Mouse (Mus musculus): Measurements from ENCODE around the gene Map3k9. TPM values are rescaled to one million over a fixed set of nuclear protein-coding genes. Genes with fewer than 3 reads are reported as not detected.
A peak's percentile ranks its signal among the peaks of the same experiment; 100 is the strongest.

The Map3k9 gene
- polyA plus RNA-seq, 1 experiment from 2014 or later = 2.2 TPM

DNA sequence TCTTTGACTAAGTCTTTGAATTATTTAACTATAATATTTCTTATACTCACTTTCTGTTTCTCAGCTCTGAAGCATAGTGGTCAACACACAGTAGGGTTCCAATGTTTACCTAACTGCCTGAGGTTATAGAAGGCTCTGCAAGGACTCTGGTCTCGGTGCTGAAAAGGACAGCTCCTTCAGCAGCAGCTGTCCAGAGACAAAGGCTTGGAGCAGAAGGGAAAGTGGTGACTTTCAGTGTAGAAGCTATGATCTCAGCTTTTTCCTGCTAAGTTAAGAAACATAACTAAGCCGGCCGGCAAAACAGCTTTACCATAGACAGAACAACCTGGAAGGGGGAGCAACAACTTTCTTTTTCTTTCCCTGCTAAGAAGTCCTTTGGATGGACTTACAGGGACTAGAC, 4.8 kb downstream of the Map3k9 start:
- ATAC-seq (ENCODE audit: low FRiP score) (no peak), DNase-seq (ENCODE audit: low spot score, missing footprints) (peak; percentile 86)
- no peak overlapping the region for H3K9ac ChIP-seq (ENCODE audit: low read length)

DNA sequence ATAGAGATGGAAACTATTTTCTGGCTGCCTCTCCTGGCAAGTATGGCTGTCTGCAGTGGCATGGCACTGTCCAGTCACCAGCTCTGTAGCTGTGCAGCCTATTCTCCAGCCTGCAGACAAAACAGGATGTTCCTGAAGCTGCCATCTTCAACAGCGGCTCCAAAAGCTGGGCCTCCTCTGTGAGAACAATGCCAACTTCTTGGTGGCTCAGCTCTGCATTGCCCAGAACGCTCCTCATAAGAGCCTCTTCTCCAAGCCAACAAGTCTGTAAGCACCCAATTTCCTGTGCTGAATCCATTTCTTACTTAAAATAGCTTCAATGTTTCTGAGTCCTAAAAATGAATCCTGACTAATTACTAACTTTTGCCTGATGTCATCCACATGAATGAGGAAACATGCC, 5.3 kb downstream of the Map3k9 start:
- WGBS = 89% methylated on average over 2 of the region's 2 CpGs
- Histone ChIP-seq H3K4me1 (ENCODE audit: control insufficient read depth, insufficient read depth, low read length) (peaks cover 4% of the 10 kb centered on the region; the same call in 1 of the 2 replicates), H3K4me2 (no peak overlapping the region), H3K27me3 (ENCODE audit: control insufficient read depth, insufficient read depth, low read length) (peaks cover 12% of the 10 kb centered on the region; the same call in 1 of the 2 replicates), H3K27ac (ENCODE audit: low read depth, low read length) (no peak overlapping the region), H3K9me3 (ENCODE audit: control insufficient read depth, low read length) (no peaks in the 10 kb centered on the region), H3K4me3 (ENCODE audit: low read depth, low read length) (no peak overlapping the region), H3K36me3 (ENCODE audit: control insufficient read depth, insufficient read depth, low read length) (no peaks in the 10 kb centered on the region), H3K9ac (ENCODE audit: low read length) (no peak overlapping the region)
- DNase-seq (ENCODE audit: low spot score, missing footprints) (peak; percentile 17), ATAC-seq (ENCODE audit: low FRiP score) (no peak)

More for the DNA sequence above, 4.8 kb downstream of the Map3k9 start:
- Histone ChIP-seq H3K4me2 (no peak overlapping the region), H3K4me3 (ENCODE audit: low read depth, low read length) (no peak overlapping the region), H3K36me3 (ENCODE audit: control insufficient read depth, insufficient read depth, low read length) (no peaks in the 10 kb centered on the region), H3K27ac (ENCODE audit: low read depth, low read length) (no peak overlapping the region), H3K27me3 (ENCODE audit: control insufficient read depth, insufficient read depth, low read length) (peaks cover 12% of the 10 kb centered on the region; the same call in 1 of the 2 replicates), H3K4me1 (ENCODE audit: control insufficient read depth, insufficient read depth, low read length) (peaks cover 4% of the 10 kb centered on the region; the same call in 1 of the 2 replicates), H3K9me3 (ENCODE audit: control insufficient read depth, low read length) (no peaks in the 10 kb centered on the region)
- WGBS = 70% methylated on average over 3 of the region's 3 CpGs

- no peaks in the 10 kb centered on the region for H3K4me1 ChIP-seq (ENCODE audit: control insufficient read depth, insufficient read depth, low read length)
- DNase-seq (ENCODE audit: low spot score, missing footprints) (peak; percentile 67), ATAC-seq (ENCODE audit: low FRiP score) (no peak)
- H3K36me3 ChIP-seq (ENCODE audit: control insufficient read depth, insufficient read depth, low read length) = no peaks in the 10 kb centered on the region
- no peak overlapping the region for H3K9ac ChIP-seq (ENCODE audit: low read length)
- 81% methylated on average over 4 of the region's 4 CpGs for WGBS
- H3K4me3 ChIP-seq (ENCODE audit: low read depth, low read length) = no peak overlapping the region
- H3K4me2 ChIP-seq = no peak overlapping the region
- H3K9me3 ChIP-seq (ENCODE audit: control insufficient read depth, low read length) = no peaks in the 10 kb centered on the region
- no peak overlapping the region for H3K27ac ChIP-seq (ENCODE audit: low read depth, low read length)
- no peaks in the 10 kb centered on the region for H3K27me3 ChIP-seq (ENCODE audit: control insufficient read depth, insufficient read depth, low read length)
Measured at GRCm38 (mm10) chr12:81774186-81774585, 6.8 kb downstream of the Map3k9 start.

GRCm38 (mm10) chr12:81769458-81769857, 11.5 kb downstream of the Map3k9 start:
- H3K36me3 ChIP-seq (ENCODE audit: control insufficient read depth, insufficient read depth, low read length) = no peaks in the 10 kb centered on the region
- H3K9me3 ChIP-seq (ENCODE audit: control insufficient read depth, low read length) = no peaks in the 10 kb centered on the region
- no peak overlapping the region for H3K4me3 ChIP-seq (ENCODE audit: low read depth, low read length)
- H3K27ac ChIP-seq (ENCODE audit: low read depth, low read length) = no peak overlapping the region
- H3K27me3 ChIP-seq (ENCODE audit: control insufficient read depth, insufficient read depth, low read length) = no peaks in the 10 kb centered on the region
- H3K4me2 ChIP-seq = no peak overlapping the region
- H3K4me1 ChIP-seq (ENCODE audit: control insufficient read depth, insufficient read depth, low read length) = no peaks in the 10 kb centered on the region
- WGBS = 92% methylated on average over 4 of the region's 4 CpGs
- no peak overlapping the region for H3K9ac ChIP-seq (ENCODE audit: low read length)
- peak; percentile 37 for DNase-seq (ENCODE audit: low spot score, missing footprints)
- no peak for ATAC-seq (ENCODE audit: low FRiP score)

GRCm38 (mm10) chr12:81765386-81765785, 15.6 kb downstream of the Map3k9 start:
- Histone ChIP-seq H3K36me3 (ENCODE audit: control insufficient read depth, insufficient read depth, low read length) (no peaks in the 10 kb centered on the region), H3K9me3 (ENCODE audit: control insufficient read depth, low read length) (no peaks in the 10 kb centered on the region), H3K4me2 (no peak overlapping the region), H3K9ac (ENCODE audit: low read length) (no peak overlapping the region), H3K4me3 (ENCODE audit: low read depth, low read length) (no peak overlapping the region), H3K4me1 (ENCODE audit: control insufficient read depth, insufficient read depth, low read length) (no peaks in the 10 kb centered on the region), H3K27me3 (ENCODE audit: control insufficient read depth, insufficient read depth, low read length) (no peaks in the 10 kb centered on the region), H3K27ac (ENCODE audit: low read depth, low read length) (no peak overlapping the region)
- no peak for ATAC-seq (ENCODE audit: low FRiP score)
- WGBS = 90% methylated on average over 6 of the region's 6 CpGs
- no peak for DNase-seq (ENCODE audit: low spot score, missing footprints)

DNA sequence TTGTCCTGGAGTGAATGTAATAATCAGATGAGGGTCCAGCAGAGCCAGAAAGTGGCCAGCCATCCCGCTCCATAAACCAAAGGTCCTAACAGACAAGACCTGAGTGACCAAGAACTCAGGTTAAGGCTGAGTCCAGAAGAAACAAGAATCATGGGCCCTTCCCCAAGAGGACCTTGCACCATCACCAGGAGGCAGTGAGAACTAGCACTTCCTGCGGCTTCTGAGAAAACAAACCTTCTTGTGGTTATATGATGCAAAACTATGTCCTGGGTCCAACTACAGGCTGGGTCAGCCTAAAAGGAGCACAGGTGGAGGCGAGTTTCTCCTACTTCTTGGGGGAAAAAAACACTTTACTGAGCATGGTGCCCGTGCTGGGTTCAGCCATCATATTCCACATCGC, 16.6 kb downstream of the Map3k9 start:
- Histone ChIP-seq H3K27ac (ENCODE audit: low read depth, low read length) (no peak overlapping the region), H3K4me2 (no peak overlapping the region), H3K4me1 (ENCODE audit: control insufficient read depth, insufficient read depth, low read length) (no peaks in the 10 kb centered on the region), H3K36me3 (ENCODE audit: control insufficient read depth, insufficient read depth, low read length) (no peaks in the 10 kb centered on the region), H3K9ac (ENCODE audit: low read length) (no peak overlapping the region), H3K27me3 (ENCODE audit: control insufficient read depth, insufficient read depth, low read length) (no peaks in the 10 kb centered on the region), H3K4me3 (ENCODE audit: low read depth, low read length) (no peak overlapping the region), H3K9me3 (ENCODE audit: control insufficient read depth, low read length) (no peaks in the 10 kb centered on the region)
- DNase-seq (ENCODE audit: low spot score, missing footprints) (no peak), ATAC-seq (ENCODE audit: low FRiP score) (no peak)
- WGBS = 87% methylated on average over 5 of the region's 5 CpGs

GRCm38 (mm10) chr12:81754651-81755050, 26.3 kb downstream of the Map3k9 start:
- no peak for ATAC-seq (ENCODE audit: low FRiP score)
- no peaks in the 10 kb centered on the region for H3K27me3 ChIP-seq (ENCODE audit: control insufficient read depth, insufficient read depth, low read length)
- 76% methylated on average over 7 of the region's 7 CpGs for WGBS

DNA sequence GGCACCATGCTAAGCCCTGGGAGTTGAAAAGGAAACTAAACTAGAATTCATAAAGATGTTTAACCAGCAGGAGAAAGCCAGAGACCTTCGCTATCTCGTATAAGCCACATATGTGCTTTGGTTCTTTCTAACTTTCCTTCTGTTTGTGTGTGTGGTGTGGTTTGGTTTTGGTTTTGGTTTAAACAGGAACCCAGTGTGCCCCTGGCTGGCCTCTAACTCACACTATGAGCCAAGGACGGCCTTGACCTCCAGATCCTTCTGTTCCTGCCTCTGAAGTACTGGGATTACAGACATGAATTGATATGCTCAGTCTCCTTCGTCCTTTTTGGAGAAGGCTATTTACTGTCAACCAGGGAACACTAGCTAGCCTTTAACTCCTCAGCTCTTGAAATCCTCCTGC, 29.9 kb downstream of the Map3k9 start:
- Histone ChIP-seq H3K4me3 (ENCODE audit: low read depth, low read length) (no peak overlapping the region), H3K36me3 (ENCODE audit: control insufficient read depth, insufficient read depth, low read length) (no peaks in the 10 kb centered on the region), H3K27me3 (ENCODE audit: control insufficient read depth, insufficient read depth, low read length) (no peaks in the 10 kb centered on the region), H3K9me3 (ENCODE audit: control insufficient read depth, low read length) (no peaks in the 10 kb centered on the region), H3K4me2 (no peak overlapping the region), H3K9ac (ENCODE audit: low read length) (no peak overlapping the region), H3K27ac (ENCODE audit: low read depth, low read length) (no peak overlapping the region), H3K4me1 (ENCODE audit: control insufficient read depth, insufficient read depth, low read length) (peaks cover 2% of the 10 kb centered on the region; the same call in 1 of the 2 replicates)
- DNase-seq (ENCODE audit: low spot score, missing footprints) (no peak), ATAC-seq (ENCODE audit: low FRiP score) (no peak)
- WGBS = 80% methylated on average over 4 of the region's 4 CpGs

More at GRCm38 (mm10) chr12:81754651-81755050, 26.3 kb downstream of the Map3k9 start:
- Histone ChIP-seq H3K9ac (ENCODE audit: low read length) (no peak overlapping the region), H3K4me3 (ENCODE audit: low read depth, low read length) (no peak overlapping the region), H3K4me1 (ENCODE audit: control insufficient read depth, insufficient read depth, low read length) (peaks cover 2% of the 10 kb centered on the region; the same call in 1 of the 2 replicates), H3K27ac (ENCODE audit: low read depth, low read length) (no peak overlapping the region), H3K9me3 (ENCODE audit: control insufficient read depth, low read length) (no peaks in the 10 kb centered on the region), H3K36me3 (ENCODE audit: control insufficient read depth, insufficient read depth, low read length) (no peaks in the 10 kb centered on the region), H3K4me2 (no peak overlapping the region)
- no peak for DNase-seq (ENCODE audit: low spot score, missing footprints)

DNA sequence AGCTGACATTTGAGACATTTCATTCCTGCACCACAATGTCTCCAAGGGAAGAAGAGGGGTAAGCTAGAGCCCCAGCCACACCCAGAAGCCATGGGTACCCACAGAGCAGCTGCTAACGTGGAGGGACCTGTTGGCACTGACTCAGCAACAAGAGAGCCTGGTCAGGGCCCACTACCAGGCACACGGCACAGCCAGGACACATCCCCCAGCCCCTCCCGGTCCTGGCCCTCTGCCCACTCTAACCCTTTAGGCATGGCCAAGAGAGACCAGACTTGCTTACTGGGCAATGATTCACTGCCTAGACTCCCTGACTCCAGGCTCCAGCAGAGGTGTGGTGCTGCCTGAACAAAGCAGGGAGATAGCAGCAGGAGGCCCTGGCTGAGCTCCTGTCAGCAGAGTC, 32.1 kb downstream of the Map3k9 start:
- Histone ChIP-seq H3K9me3 (ENCODE audit: control insufficient read depth, low read length) (no peaks in the 10 kb centered on the region), H3K4me1 (ENCODE audit: control insufficient read depth, insufficient read depth, low read length) (no peaks in the 10 kb centered on the region), H3K4me2 (no peak overlapping the region), H3K36me3 (ENCODE audit: control insufficient read depth, insufficient read depth, low read length) (no peaks in the 10 kb centered on the region), H3K4me3 (ENCODE audit: low read depth, low read length) (no peak overlapping the region), H3K9ac (ENCODE audit: low read length) (no peak overlapping the region), H3K27ac (ENCODE audit: low read depth, low read length) (no peak overlapping the region), H3K27me3 (ENCODE audit: control insufficient read depth, insufficient read depth, low read length) (no peaks in the 10 kb centered on the region)
- 66% methylated on average over 3 of the region's 3 CpGs for WGBS
- DNase-seq (ENCODE audit: low spot score, missing footprints) (no peak), ATAC-seq (ENCODE audit: low FRiP score) (no peak)

Measured in midbrain, embryonic 11.5 days (tissue).